Mouse (Mus musculus) E14TG2a.4 (cell line): ENCODE measurements at regions not wholly inside any gene's neighbourhood (a gene's known extent, or its start where the extent isn't known, plus 50 kb on each side); places are given as distances from the start of the nearest gene placed in this dataset.
"Not testable (repeated sequence)": the region's sequence is repeated elsewhere in the genome, so short reads cannot be mapped to it uniquely, and the experiment has no call there.

Experiments used
- H3K27me3 ChIP-seq: 2 replicates; pipeline ENCODE4 v1.6.1; 2014; ENCODE audit warnings: low read length, control low read depth; ENCODE audit not compliant: insufficient read depth
- H3K36me3 ChIP-seq: 2 replicates; pipeline ENCODE4 v1.6.1; 2014; ENCODE audit warnings: low read length, control low read depth; ENCODE audit not compliant: insufficient read depth
- H3K4me1 ChIP-seq: replicated peaks from 2 replicates; pipeline ENCODE4 v1.6.1; 2014; ENCODE audit warnings: low read depth, low read length, control low read depth
- H3K4me3 ChIP-seq: replicated peaks from 2 replicates; pipeline ENCODE4 v1.5.1; 2014; ENCODE audit warnings: mild to moderate bottlenecking, low read length
- H3K9me3 ChIP-seq: 2 replicates; pipeline ENCODE4 v1.6.1; 2014; ENCODE audit warnings: low read length, control low read depth
- CTCF ChIP-seq: conservative IDR thresholded peaks from 2 replicates; pipeline ENCODE4 v1.5.1; 2014; ENCODE audit warnings: low read length
- NANOG ChIP-seq: IDR thresholded peaks from 2 replicates; pipeline ENCODE4 v1.6.1; 2014; ENCODE audit warnings: borderline replicate concordance, low read length, mixed read lengths
- POU5F1 ChIP-seq: IDR thresholded peaks from 2 replicates; pipeline ENCODE4 v1.6.1; 2014; ENCODE audit warnings: low read length, borderline replicate concordance

- TF ChIP-seq NANOG, result peak; percentile 97
- peak; percentile 78; the same call in 1 of the 2 replicates for TF ChIP-seq POU5F1
- TF ChIP-seq CTCF, result no peak
- no peak overlapping the region for H3K4me3 ChIP-seq
- no peaks in the 10 kb centered on the region for H3K36me3 ChIP-seq
- H3K27me3 ChIP-seq, result peaks cover 6% of the 10 kb centered on the region; the same call in 1 of the 2 replicates
- H3K9me3 ChIP-seq, result no peaks in the 10 kb centered on the region
- peaks cover 11% of the 10 kb centered on the region for H3K4me1 ChIP-seq
Measured at GRCm38 (mm10) chr4:71316605-71317004, 441.2 kb downstream of the Gm11232 start.

GRCm38 (mm10) chr4:71307176-71307612 lies 450.6 kb downstream of the Gm11232 start:
- Histone ChIP-seq H3K27me3 (peaks cover 12% of the 10 kb centered on the region), H3K9me3 (no peaks in the 10 kb centered on the region), H3K4me1 (no peaks in the 10 kb centered on the region), H3K36me3 (no peaks in the 10 kb centered on the region), H3K4me3 (no peak overlapping the region)
- no peak for TF ChIP-seq NANOG
- no peak for TF ChIP-seq POU5F1
- no peak for TF ChIP-seq CTCF

GRCm38 (mm10) chr4:71306690-71307089 lies 451.1 kb downstream of the Gm11232 start:
- no peak for TF ChIP-seq NANOG
- TF ChIP-seq CTCF, result no peak
- no peak for TF ChIP-seq POU5F1
- no peaks in the 10 kb centered on the region for H3K4me1 ChIP-seq
- H3K9me3 ChIP-seq, result no peaks in the 10 kb centered on the region
- H3K4me3 ChIP-seq, result no peak overlapping the region
- no peaks in the 10 kb centered on the region for H3K36me3 ChIP-seq
- H3K27me3 ChIP-seq, result peaks cover 7% of the 10 kb centered on the region

GRCm38 (mm10) chr4:71295716-71296115 lies 462.0 kb downstream of the Gm11232 start:
- peaks cover 15% of the 10 kb centered on the region; the same call in 1 of the 2 replicates for H3K9me3 ChIP-seq
- H3K4me1 ChIP-seq, H3K36me3 ChIP-seq, H3K4me3 ChIP-seq, H3K27me3 ChIP-seq: not testable (repeated sequence)

GRCm38 (mm10) chr4:71291741-71292149 lies 466.0 kb downstream of the Gm11232 start:
- Histone ChIP-seq H3K4me3 (no peak overlapping the region), H3K4me1 (no peaks in the 10 kb centered on the region), H3K27me3 (no peaks in the 10 kb centered on the region), H3K36me3 (no peaks in the 10 kb centered on the region), H3K9me3 (peaks cover 6% of the 10 kb centered on the region; the same call in 1 of the 2 replicates)
- no peak for TF ChIP-seq POU5F1
- TF ChIP-seq NANOG, result no peak
- no peak for TF ChIP-seq CTCF

GRCm38 (mm10) chr4:71291111-71291740 lies 466.5 kb downstream of the Gm11232 start:
- H3K9me3 ChIP-seq, H3K27me3 ChIP-seq, H3K36me3 ChIP-seq, H3K4me3 ChIP-seq, H3K4me1 ChIP-seq: not testable (repeated sequence)

- Histone ChIP-seq H3K9me3 (no peaks in the 10 kb centered on the region), H3K36me3 (no peaks in the 10 kb centered on the region), H3K4me1 (no peaks in the 10 kb centered on the region), H3K27me3 (no peaks in the 10 kb centered on the region), H3K4me3 (no peak overlapping the region)
- TF ChIP-seq POU5F1 (no peak), CTCF (no peak), NANOG (no peak)
Measured at GRCm38 (mm10) chr4:71283147-71283546, 474.6 kb downstream of the Gm11232 start.

- TF ChIP-seq POU5F1, result no peak
- no peak for TF ChIP-seq CTCF
- H3K9me3 ChIP-seq, result no peaks in the 10 kb centered on the region
- no peaks in the 10 kb centered on the region for H3K36me3 ChIP-seq
- no peaks in the 10 kb centered on the region for H3K4me1 ChIP-seq
- no peaks in the 10 kb centered on the region for H3K27me3 ChIP-seq
- no peak overlapping the region for H3K4me3 ChIP-seq
Measured at GRCm38 (mm10) chr4:71279710-71280109, 478.1 kb downstream of the Gm11232 start.

- TF ChIP-seq POU5F1, result no peak
- TF ChIP-seq CTCF, result no peak
- TF ChIP-seq NANOG, result no peak
- H3K4me3 ChIP-seq, result no peak overlapping the region
- no peaks in the 10 kb centered on the region for H3K9me3 ChIP-seq
- H3K36me3 ChIP-seq, result no peaks in the 10 kb centered on the region
- no peaks in the 10 kb centered on the region for H3K27me3 ChIP-seq
- no peaks in the 10 kb centered on the region for H3K4me1 ChIP-seq
Measured at GRCm38 (mm10) chr4:71259897-71260296, 497.9 kb downstream of the Gm11232 start.
